Mouse (Mus musculus): ENCODE measurements at regions not wholly inside any gene's neighbourhood (a gene's known extent, or its start where the extent isn't known, plus 50 kb on each side); places are given as distances from the start of the nearest gene placed in this dataset.

DNA sequence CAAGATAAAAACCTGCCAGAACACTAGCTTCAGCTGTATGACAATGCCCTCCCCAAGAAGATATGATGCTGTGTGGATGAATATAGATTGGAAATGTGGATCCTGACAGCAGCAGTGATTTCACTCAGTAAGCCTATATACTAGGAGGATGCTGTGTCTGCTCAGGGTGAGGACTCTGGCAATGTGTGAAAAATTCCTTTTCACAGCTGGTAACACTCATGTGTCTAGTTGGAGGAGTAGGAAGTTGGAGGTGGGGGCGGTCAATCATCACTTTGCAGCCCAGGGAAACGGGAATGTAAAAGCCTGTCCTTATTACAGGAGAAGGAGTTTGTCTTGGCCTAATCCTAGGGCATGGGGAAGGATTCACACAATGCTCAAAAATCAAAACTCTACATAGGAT is 824.3 kb upstream of the Tenm2 start:
- TF ChIP-seq POLR2A (IDR thresholded peaks at IDR 0.05; ENCODE audit: extremely low read depth, insufficient read depth, low read length) (no peak), CTCF (IDR thresholded peaks at IDR 0.05; ENCODE audit: extremely low read depth, insufficient read depth, low read length) (no peak)

Measured in cortical plate, adult 2 months (tissue).